Mouse (Mus musculus): Measurements from ENCODE around the gene Cdk6. TPM values are rescaled to one million over a fixed set of nuclear protein-coding genes. Genes with fewer than 3 reads are reported as not detected.

Cdk6 gene
- polyA plus RNA-seq, 1 experiment from 2014 or later, result 59.1 TPM

- Histone ChIP-seq H3K9ac (no peak overlapping the region), H3K27me3 (no peaks in the 10 kb centered on the region), H3K4me3 (no peak overlapping the region), H3K36me3 (no peaks in the 10 kb centered on the region), H3K4me2 (0 out of 2 replicates have a peak overlapping the region, but pooled peaks have one; percentile 5), H3K4me1 (no peaks in the 10 kb centered on the region), H3K27ac (peak overlapping the region; percentile 67), H3K9me3 (no peaks in the 10 kb centered on the region)
- 46% methylated on average over 11 of the region's 11 CpGs for WGBS
- no peak for ATAC-seq (ENCODE audit: borderline replicate concordance, extremely low read depth, low FRiP score, low TSS enrichment)
Measured at GRCm38 (mm10) chr5:3538505-3539472, 197.5 kb downstream of the Cdk6 start.

GRCm38 (mm10) chr5:3541871-3542270 is 200.6 kb downstream of the Cdk6 start:
- no peak overlapping the region for H3K9ac ChIP-seq
- H3K27ac ChIP-seq, result no peak overlapping the region
- H3K9me3 ChIP-seq, result no peaks in the 10 kb centered on the region
- no peak overlapping the region for H3K4me3 ChIP-seq
- no peak for ATAC-seq (ENCODE audit: borderline replicate concordance, extremely low read depth, low FRiP score, low TSS enrichment)
- H3K4me1 ChIP-seq, result peaks cover 14% of the 10 kb centered on the region
- no peaks in the 10 kb centered on the region; the same call in 1 of the 2 replicates for H3K36me3 ChIP-seq
- H3K4me2 ChIP-seq, result no peak overlapping the region
- no peaks in the 10 kb centered on the region for H3K27me3 ChIP-seq
- WGBS, result 66% methylated on average over 6 of the region's 6 CpGs

GRCm38 (mm10) chr5:3543629-3544479 is 202.6 kb downstream of the Cdk6 start, which contains the start of gene Fam133b:
Fam133b (plus strand) TSS chr5:3543833.
- peak; percentile 96 for ATAC-seq (ENCODE audit: borderline replicate concordance, extremely low read depth, low FRiP score, low TSS enrichment)
- Histone ChIP-seq H3K27me3 (no peaks in the 10 kb centered on the region), H3K9ac (peak within 1 kb of the TSS; percentile 87), H3K4me1 (peaks cover 14% of the 10 kb centered on the region), H3K27ac (peak within 1 kb of the TSS; percentile 89), H3K4me3 (peak within 1 kb of the TSS; percentile 83), H3K4me2 (peak within 1 kb of the TSS; percentile 63), H3K36me3 (peaks cover 5% of the 10 kb centered on the region; the same call in 1 of the 2 replicates), H3K9me3 (no peaks in the 10 kb centered on the region)
- WGBS, result under 1% methylated on average over 79 of the region's 80 CpGs

GRCm38 (mm10) chr5:3544480-3544769 is 203.1 kb downstream of the Cdk6 start:
- H3K4me2 ChIP-seq, result peak overlapping the region; percentile 63
- no peak overlapping the region for H3K27ac ChIP-seq
- peak overlapping the region; percentile 87 for H3K9ac ChIP-seq
- no peaks in the 10 kb centered on the region for H3K27me3 ChIP-seq
- WGBS, result 8% methylated on average over 7 of the region's 7 CpGs
- H3K36me3 ChIP-seq, result peaks cover 5% of the 10 kb centered on the region; the same call in 1 of the 2 replicates
- peaks cover 14% of the 10 kb centered on the region for H3K4me1 ChIP-seq
- H3K4me3 ChIP-seq, result peak overlapping the region; percentile 83
- no peaks in the 10 kb centered on the region for H3K9me3 ChIP-seq
- no peak for ATAC-seq (ENCODE audit: borderline replicate concordance, extremely low read depth, low FRiP score, low TSS enrichment)

- no peaks in the 10 kb centered on the region for H3K9me3 ChIP-seq
- no peak overlapping the region for H3K4me3 ChIP-seq
- no peak overlapping the region for H3K27ac ChIP-seq
- H3K27me3 ChIP-seq, result no peaks in the 10 kb centered on the region
- peaks cover 14% of the 10 kb centered on the region for H3K4me1 ChIP-seq
- no peak for ATAC-seq (ENCODE audit: borderline replicate concordance, extremely low read depth, low FRiP score, low TSS enrichment)
- no peak overlapping the region for H3K9ac ChIP-seq
- 88% methylated on average over 1 of the region's 1 CpGs for WGBS
- peaks cover 5% of the 10 kb centered on the region; the same call in 1 of the 2 replicates for H3K36me3 ChIP-seq
- no peak overlapping the region for H3K4me2 ChIP-seq
Measured at GRCm38 (mm10) chr5:3546226-3546625, 204.9 kb downstream of the Cdk6 start.

DNA sequence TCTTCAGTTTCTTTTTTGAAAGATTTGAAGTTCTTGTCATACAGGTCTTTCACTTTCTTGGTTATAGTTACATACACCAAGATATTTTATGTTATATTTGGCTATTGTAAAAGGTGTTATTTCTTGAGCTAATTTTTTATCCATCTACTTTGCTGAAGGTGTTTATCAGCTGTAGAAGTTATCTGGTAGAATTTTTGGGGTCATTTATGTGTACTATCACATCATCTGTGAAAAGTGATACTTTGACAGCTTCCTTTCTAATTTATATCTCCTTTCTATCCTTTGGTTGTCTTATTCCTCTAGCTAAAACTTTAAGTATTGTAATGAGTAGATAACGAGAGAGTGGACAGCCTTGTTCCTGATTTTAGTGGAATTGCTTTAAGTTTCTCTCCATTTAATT is 210.2 kb downstream of the Cdk6 start:
- H3K9me3 ChIP-seq, result no peaks in the 10 kb centered on the region
- no peak for ATAC-seq (ENCODE audit: borderline replicate concordance, extremely low read depth, low FRiP score, low TSS enrichment)
- no peak overlapping the region for H3K27ac ChIP-seq
- no peak overlapping the region for H3K9ac ChIP-seq
- H3K4me1 ChIP-seq, result no peaks in the 10 kb centered on the region
- no peak overlapping the region for H3K4me3 ChIP-seq
- no peaks in the 10 kb centered on the region for H3K27me3 ChIP-seq
- H3K36me3 ChIP-seq, result peaks cover 23% of the 10 kb centered on the region
- WGBS, result 98% methylated on average over 1 of the region's 1 CpGs
- no peak overlapping the region for H3K4me2 ChIP-seq

DNA sequence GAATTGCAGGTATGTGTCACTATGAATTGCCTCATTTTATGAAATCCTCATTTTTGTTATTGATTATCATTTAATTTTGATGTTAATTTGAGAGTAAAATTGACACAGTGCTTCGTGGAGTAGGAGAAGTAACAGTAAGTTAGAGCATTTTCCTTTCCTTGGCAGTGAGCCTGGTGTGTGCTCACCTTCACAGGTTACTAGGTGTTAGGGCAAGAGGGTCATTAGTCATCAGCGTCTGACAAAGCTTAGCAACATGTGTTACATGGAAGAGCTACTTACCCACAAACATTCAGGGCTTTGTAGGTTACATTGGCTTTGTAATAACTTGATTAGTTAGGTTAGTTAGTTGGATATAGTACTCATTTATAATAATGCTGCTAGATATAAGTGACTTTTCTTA is 212.9 kb downstream of the Cdk6 start:
- Histone ChIP-seq H3K27ac (no peak overlapping the region), H3K4me3 (no peak overlapping the region), H3K4me1 (no peaks in the 10 kb centered on the region), H3K36me3 (peaks cover 32% of the 10 kb centered on the region), H3K27me3 (no peaks in the 10 kb centered on the region), H3K9ac (no peak overlapping the region), H3K9me3 (no peaks in the 10 kb centered on the region), H3K4me2 (no peak overlapping the region)
- 83% methylated on average over 2 of the region's 2 CpGs for WGBS
- ATAC-seq (ENCODE audit: borderline replicate concordance, extremely low read depth, low FRiP score, low TSS enrichment), result no peak

DNA sequence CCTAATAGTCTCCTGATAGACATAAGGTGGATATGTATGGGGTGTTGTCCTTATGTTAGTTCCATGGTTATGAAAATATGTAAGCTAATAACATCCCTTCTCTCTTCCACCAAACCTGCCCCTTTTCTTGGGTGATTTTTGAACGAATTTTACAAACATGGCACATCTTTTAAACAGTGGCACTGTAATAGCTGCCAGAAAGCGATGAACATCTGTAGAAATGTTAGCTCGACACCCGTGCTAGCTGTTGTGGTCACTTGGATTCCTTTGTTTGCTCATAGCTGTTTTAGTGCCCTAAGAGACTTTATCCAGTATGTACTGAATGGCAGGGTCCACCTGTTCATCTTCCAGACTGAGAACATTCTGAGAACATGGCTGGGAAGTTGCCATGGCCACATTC is 230.0 kb downstream of the Cdk6 start, which contains the start of gene 1700109H08Rik:
1700109H08Rik (plus strand) TSS at position 301 of the 400 bp plus-strand sequence.
- 91% methylated on average over 4 of the region's 4 CpGs for WGBS
- H3K4me3 ChIP-seq, result no peak within 1 kb of the TSS
- H3K4me2 ChIP-seq, result no peak within 1 kb of the TSS
- H3K27me3 ChIP-seq, result no peaks in the 10 kb centered on the region
- H3K36me3 ChIP-seq, result peaks cover 88% of the 10 kb centered on the region
- H3K9ac ChIP-seq, result no peak within 1 kb of the TSS
- H3K27ac ChIP-seq, result no peak within 1 kb of the TSS
- ATAC-seq (ENCODE audit: borderline replicate concordance, extremely low read depth, low FRiP score, low TSS enrichment), result no peak
- no peaks in the 10 kb centered on the region for H3K9me3 ChIP-seq
- no peaks in the 10 kb centered on the region for H3K4me1 ChIP-seq

DNA sequence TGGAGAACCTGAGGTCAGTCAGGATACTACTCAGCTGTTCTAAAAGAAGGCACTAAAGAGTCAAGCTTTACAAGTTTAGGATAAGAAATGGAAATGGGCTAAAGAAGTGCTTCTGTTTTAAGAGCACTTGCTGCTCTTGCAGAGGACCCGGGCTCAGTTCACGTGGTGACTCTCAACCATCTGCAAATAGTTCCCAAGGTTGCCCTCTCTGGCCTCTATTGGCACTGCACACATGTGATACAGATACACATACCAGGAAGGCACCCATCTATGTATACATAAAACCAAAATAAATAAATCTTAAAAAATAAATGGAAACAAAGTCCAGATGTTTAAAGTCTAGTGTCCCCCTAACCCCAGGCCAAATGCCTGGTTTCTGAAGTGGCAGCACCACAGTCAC is 233.5 kb downstream of the Cdk6 start:
- H3K36me3 ChIP-seq, result peaks cover 95% of the 10 kb centered on the region
- ATAC-seq (ENCODE audit: borderline replicate concordance, extremely low read depth, low FRiP score, low TSS enrichment), result no peak
- WGBS, result 91% methylated on average over 2 of the region's 2 CpGs

DNA sequence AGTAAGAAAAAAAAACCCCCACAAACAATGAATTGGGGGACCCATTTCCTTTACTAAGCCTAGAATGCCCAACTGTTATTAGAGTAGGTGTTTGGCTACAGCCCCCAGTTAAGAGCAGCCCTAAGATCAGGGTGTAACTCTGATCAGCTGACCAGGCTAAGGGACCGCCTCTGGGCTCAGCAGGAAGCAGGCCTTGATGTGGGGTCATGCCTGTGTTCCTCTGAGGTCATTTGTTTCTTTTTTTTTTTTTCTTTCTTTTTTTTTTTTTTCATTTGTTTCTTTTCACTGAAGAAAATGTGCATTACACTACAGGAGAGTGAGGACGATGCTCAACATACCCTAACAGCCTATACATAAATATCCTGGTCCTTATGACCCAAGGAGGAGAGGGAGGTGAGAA is 236.7 kb downstream of the Cdk6 start:
- no peaks in the 10 kb centered on the region for H3K4me1 ChIP-seq
- H3K4me3 ChIP-seq, result no peak overlapping the region
- no peak overlapping the region for H3K27ac ChIP-seq
- H3K27me3 ChIP-seq, result no peaks in the 10 kb centered on the region
- no peaks in the 10 kb centered on the region for H3K9me3 ChIP-seq
- H3K36me3 ChIP-seq, result peaks cover 91% of the 10 kb centered on the region
- ATAC-seq (ENCODE audit: borderline replicate concordance, extremely low read depth, low FRiP score, low TSS enrichment), result no peak
- no peak overlapping the region for H3K9ac ChIP-seq
- H3K4me2 ChIP-seq, result no peak overlapping the region
- 75% methylated on average over 2 of the region's 2 CpGs for WGBS

More for the DNA sequence above, 233.5 kb downstream of the Cdk6 start:
- no peaks in the 10 kb centered on the region for H3K4me1 ChIP-seq
- no peak overlapping the region for H3K9ac ChIP-seq
- no peak overlapping the region for H3K27ac ChIP-seq
- H3K4me3 ChIP-seq, result no peak overlapping the region
- no peaks in the 10 kb centered on the region for H3K27me3 ChIP-seq
- no peaks in the 10 kb centered on the region for H3K9me3 ChIP-seq
- no peak overlapping the region for H3K4me2 ChIP-seq

GRCm38 (mm10) chr5:3579066-3579465 is 237.8 kb downstream of the Cdk6 start:
- no peaks in the 10 kb centered on the region for H3K9me3 ChIP-seq
- H3K4me2 ChIP-seq, result no peak overlapping the region
- H3K4me3 ChIP-seq, result no peak overlapping the region
- WGBS, result 94% methylated on average over 7 of the region's 7 CpGs
- H3K36me3 ChIP-seq, result peaks cover 89% of the 10 kb centered on the region
- H3K27ac ChIP-seq, result no peak overlapping the region
- H3K4me1 ChIP-seq, result no peaks in the 10 kb centered on the region
- ATAC-seq (ENCODE audit: borderline replicate concordance, extremely low read depth, low FRiP score, low TSS enrichment), result no peak
- H3K27me3 ChIP-seq, result no peaks in the 10 kb centered on the region
- H3K9ac ChIP-seq, result no peak overlapping the region
